Mouse (Mus musculus): ENCODE results near the gene C130026I21Rik.
"Not testable (repeated sequence)": the region's sequence is repeated elsewhere in the genome, so short reads cannot be mapped to it uniquely, and the experiment has no call there.

The C130026I21Rik gene

DNA sequence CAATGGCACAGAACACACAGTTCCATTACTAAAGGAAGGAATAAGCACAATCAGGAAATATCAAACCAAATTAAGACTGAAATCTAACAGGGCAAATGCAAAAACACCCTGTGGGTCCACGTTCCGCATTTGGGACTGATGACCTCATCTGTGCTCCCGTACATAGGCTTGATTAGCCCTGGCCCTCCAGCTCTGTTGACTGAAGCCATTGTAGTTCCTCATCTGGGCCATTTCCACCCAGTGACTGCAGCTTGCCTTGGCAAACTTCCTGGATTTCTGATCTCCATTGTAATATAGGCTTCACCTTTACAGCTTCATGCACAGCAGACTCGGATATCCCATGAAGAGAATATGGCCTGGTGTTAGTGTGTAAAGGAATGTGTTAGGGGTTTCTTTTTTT lies 148.5 kb downstream of the C130026I21Rik start:
- DNase-seq (ENCODE audit: low read depth, low spot score): not testable (repeated sequence)

DNA sequence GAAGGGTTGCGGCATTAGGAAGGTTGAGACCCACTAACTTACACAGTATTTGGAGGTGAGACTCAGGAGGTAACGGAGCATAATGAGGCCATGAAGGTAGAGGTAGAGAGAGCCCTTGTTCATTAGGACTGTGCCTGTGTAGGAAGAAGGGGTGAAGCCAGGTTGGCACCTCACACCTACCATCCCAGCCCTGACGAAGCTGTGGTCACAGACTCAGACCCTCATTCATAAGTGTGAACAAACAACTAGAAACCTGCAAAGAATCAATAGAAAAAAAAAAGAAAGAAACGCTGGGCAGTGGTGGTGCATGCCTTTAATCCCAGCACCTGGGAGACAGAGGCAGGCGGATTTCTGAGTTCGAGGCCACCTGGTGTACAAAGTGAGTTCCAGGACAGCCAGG lies 152.0 kb downstream of the C130026I21Rik start:
- not testable (repeated sequence) for DNase-seq (ENCODE audit: low read depth, low spot score)

DNA sequence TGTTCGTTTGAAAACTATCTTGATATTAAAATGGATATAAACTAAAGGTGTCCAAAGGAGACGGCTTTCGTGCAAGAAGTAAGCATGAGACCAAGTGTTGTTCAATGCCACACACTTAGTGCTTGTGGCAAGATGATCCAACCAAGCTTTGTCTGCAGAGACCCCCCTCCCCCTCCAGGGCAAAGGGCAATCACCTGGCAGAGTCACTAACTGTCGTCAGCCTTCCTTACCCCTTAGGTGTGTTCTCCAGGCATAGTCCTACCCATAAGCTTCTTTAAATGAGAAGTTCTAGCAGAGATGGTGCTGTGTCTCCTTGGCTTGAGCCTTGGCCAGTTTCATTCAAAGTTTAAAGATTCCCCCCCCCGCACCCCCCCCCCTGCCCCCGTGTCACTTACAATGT lies 152.8 kb downstream of the C130026I21Rik start:
- DNase-seq (ENCODE audit: low read depth, low spot score): not testable (repeated sequence)

DNA sequence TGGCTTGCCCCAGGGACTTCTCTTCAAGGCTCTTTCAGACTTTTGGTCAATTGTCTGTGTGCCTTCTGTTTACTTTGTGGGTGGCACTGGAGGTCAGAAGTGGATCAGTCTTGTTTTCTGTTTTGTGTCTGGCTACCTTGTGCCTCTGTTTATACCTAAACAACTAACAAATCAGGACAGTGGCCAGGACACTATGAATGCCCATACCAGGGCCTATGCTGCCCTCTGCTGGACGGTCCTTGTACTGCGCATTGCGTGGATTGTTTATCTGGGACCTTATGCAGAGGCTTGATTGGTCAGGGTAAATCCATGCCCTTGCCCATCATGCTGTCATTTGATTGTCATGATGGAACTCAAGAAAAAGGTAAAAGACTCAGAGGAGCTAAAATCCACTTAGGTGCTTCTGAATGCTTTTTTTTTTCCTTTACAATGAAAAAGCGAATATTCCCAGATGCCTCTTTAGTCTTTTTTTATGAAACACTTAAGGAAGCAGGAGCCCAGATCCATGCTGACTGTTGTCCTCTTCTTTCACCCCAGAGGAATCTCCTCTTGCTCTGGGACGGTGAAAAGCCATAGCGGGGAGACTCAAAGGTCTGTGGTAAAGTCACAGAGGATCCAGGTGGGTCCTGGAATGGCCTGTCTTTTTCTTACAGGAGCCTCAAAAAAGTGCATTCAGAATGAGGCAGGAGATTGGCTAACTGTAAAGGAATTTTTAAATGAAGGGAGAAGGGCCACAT lies 155.5 kb downstream of the C130026I21Rik start:
- not testable (repeated sequence) for DNase-seq (ENCODE audit: low read depth, low spot score)

DNA sequence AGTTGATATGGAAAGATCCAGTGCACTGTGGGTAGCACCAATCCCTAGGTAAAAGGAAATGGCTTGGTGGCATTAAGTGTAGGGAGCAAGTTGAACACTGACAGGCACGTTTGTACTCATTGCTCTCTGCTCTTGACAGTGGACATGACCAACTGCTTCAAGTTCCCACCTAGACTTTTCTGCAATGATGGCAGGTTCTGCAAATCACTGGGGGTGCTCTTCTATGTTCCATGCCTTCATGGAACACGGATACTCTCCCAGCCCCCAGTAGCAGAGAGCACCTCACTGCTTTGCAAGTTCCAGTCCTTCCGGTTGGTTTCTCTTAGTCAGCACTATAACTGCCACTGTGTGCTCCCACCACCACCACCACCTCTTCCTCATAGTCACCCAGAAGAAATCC lies 156.3 kb downstream of the C130026I21Rik start:
- DNase-seq (ENCODE audit: low read depth, low spot score): not testable (repeated sequence)

DNA sequence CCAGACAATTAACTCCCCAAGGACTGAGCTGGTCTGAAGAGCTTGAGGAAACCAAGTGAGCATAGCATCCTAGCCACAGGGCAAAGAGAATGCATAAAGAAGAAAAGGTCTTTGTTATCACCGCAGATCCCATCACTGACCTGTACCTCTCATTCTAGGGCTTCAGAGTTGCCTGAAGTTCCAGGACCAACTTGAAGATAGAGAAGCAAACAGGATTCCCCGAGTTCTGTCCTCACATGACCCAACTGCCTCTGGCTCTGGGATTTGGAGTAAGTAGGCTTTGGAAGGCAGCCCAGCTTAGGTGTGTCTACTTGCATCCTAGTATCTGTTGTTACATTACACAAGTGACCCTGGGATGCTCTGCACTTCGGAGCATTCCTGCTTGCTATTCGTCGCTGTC lies 157.5 kb downstream of the C130026I21Rik start:
- DNase-seq (ENCODE audit: low read depth, low spot score): not testable (repeated sequence)

DNA sequence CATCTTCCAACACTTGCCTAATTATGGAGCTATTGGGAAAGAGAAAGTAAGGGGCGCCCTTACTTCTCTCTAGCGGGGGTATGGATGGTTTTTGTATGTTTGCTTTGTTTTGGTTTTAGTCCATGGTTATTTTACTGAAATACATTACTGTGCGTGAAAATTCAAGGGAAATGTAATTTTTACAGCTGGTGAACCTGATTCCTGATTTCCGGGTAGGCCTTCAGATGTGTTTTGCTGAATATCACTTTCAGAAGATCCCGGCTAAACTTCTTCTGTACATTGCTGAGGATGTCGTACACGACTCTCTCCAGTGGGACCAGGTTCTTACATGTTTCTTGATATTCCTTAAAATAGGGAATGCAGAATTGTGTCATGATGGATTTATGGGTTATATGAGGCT lies 158.1 kb downstream of the C130026I21Rik start:
- DNase-seq (ENCODE audit: low read depth, low spot score): not testable (repeated sequence)

DNA sequence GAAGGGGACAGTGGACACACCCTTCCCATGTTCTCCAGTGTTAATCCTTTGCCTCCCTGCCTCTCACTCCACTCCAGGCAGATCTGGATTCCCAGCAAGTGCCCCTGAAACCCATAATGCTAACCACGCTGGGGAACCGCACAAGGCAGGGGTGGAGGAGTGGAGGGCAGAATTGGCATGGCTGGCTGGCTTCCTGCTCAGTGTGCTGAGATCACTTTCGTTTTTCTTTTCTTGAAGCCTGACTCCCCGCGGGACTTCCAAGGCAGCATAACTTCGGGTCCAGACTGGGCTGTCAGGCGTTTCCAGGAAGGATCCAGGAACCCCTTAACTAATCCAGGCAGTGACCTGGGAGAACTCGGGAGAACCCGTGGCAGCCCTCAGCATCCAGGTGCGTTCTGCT lies 158.8 kb downstream of the C130026I21Rik start:
- DNase-seq (ENCODE audit: low read depth, low spot score): not testable (repeated sequence)

DNA sequence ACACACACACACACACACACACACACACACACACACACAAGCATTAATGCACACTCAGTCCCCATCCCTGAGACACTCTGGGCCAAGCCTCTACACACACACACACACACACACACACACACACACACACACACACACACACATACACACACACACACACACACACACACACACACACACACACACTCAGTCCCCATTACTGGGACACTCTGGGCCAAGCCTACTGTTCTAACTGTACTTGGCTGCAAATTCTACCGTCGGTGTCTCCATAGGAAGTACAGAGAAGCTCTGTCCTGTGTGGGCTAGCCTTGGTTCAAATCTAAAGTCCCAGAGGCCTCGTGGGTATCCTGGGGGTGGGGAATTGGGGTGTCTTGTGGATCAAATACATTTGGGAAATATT lies 159.5 kb downstream of the C130026I21Rik start:
- not testable (repeated sequence) for DNase-seq (ENCODE audit: low read depth, low spot score)

DNA sequence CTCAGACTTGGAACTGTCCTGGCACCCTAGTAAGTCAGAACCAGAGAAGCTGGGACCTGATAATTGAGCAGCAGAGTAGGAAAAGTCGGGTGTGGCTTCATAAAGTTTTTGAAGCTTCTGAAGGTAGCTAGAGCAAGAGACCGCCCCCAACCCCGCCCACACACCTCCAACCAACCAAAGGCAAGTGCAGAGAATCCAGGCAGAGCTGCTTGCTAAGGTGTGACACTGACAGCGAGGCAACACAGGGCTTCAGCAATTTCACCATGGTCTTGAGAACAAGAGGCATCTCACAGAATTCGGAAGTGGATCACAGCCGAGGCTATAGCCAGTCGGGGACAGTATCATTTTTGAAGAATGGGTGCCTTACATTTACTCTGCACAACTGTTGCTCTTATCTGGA lies 160.6 kb downstream of the C130026I21Rik start, which contains the start of gene A530032D15Rik:
Gene A530032D15Rik, minus strand, starts transcription at position 101 of the 400 bp plus-strand sequence.
- DNase-seq (ENCODE audit: low read depth, low spot score): not testable (repeated sequence)

DNA sequence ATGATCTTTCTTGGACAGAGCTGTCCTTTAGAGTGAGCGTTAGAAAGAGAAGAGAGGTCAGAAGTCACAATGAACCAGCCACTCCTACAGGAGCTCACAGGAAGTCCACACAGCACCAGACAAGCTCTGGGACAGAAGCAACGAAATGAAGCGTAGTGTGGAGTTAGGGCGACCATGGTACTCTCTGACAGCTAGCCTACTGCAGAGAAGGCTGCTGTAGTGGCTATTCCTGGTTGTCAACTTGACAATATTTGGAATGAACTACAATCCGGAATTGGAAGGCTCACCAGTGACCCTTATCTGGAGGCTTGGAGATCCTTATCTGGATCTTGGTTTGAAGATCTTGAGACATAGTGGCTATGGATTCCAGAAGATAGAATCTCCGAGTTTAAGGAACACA lies 164.4 kb downstream of the C130026I21Rik start:
- not testable (repeated sequence) for DNase-seq (ENCODE audit: low read depth, low spot score)

DNA sequence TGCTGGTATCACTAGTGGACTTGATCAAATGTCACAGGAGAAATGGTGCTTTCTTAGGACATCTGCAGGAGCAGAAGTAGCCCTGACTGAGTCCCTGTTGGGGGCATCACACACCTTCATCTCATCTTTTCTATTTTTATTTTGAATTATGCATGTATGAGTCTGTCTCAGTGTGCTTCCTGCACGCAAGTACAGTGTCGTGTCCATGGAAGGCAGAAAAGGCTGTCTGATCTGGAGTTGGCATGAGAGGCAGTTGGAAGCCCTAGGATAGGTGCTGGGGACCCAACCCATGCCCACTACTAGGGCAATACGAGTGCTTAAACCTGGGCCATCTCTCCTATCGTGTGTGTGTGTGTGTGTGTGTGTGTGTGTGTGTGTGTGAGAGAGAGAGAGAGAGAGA lies 165.0 kb downstream of the C130026I21Rik start:
- not testable (repeated sequence) for DNase-seq (ENCODE audit: low read depth, low spot score)

DNA sequence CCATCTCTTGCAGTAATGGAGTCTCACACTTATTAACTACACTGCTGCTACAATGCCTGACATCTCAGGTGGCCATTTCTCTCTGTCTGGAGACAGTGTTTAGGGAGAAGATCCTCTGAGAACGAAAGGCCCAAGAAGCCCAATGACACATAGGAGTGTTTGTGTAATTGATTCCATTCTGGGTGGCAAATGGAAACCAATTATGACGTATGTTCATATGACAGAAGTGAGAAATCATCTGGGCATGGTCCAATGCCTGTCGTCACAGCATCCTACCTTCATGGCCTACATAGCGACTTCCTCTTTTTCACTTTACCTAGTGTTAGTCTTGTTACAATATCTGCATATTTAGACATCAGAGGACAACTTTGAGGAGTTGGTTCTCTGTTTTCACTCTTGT lies 168.6 kb downstream of the C130026I21Rik start:
- not testable (repeated sequence) for DNase-seq (ENCODE audit: low read depth, low spot score)

DNA sequence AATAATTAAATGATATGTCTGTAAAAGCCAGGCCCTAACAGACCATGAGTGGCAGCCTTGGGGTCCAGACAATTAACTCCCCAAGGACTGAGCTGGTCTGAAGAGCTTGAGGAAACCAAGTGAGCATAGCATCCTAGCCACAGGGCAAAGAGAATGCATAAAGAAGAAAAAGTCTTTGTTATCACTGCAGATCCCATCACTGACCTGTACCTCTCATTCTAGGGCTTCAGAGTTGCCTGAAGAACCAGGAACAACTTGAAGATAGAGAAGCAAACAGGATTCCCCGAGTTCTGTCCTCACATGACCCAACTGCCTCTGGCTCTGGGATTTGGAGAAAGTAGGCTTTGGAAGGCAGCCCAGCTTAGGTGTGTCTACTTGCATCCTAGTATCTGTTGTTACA lies 170.5 kb downstream of the C130026I21Rik start, which contains the start of gene Gm10553:
Gene Gm10553, plus strand, starts transcription at position 301 of the 400 bp plus-strand sequence.
- DNase-seq (ENCODE audit: low read depth, low spot score): not testable (repeated sequence)

DNA sequence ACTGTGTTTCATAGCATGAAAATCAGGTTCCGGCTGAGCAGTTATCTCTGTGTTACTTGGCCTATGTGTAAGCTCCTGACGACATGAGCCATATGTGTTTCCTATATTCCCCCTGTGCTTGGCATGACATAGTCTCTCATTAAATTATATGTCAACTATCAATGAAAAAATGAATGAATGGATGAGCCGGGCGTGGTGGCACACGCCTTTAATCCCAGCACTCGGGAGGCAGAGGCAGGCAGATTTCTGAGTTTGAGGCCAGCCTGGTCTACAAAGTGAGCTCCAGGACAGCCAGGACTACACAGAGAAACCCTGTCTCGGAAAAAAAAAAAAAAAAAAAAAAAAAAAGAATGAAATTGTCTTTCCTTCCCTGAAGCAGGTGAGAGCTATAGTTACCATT lies 171.3 kb downstream of the C130026I21Rik start:
- DNase-seq (ENCODE audit: low read depth, low spot score): not testable (repeated sequence)

DNA sequence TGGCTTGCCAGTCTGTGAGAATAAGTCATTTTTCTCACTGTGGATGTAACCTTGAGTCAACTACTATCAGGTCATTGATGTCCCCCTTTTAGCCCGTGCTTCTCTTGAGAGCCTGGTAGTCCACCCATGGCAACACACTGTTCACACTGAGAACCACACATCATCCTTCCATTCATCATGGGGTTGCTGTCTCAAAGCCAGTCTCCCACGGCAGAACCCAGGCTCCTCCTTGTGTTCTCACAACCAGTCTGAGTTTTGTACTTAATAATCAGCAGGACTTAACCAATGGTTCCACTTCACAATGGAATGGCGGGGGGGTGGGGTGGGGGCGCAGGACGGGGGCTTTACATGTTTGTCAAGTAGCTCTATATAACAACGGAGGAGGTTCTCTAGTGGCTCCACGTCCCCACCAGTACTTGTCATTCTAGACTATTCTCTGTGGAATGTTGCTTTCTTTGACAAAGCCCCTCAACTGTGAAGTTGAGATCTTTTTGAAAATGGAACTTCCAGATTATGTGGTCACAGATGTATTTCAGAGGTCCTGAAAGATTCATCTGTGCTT lies 177.3 kb downstream of the C130026I21Rik start:
- DNase-seq (ENCODE audit: low read depth, low spot score): not testable (repeated sequence)

DNA sequence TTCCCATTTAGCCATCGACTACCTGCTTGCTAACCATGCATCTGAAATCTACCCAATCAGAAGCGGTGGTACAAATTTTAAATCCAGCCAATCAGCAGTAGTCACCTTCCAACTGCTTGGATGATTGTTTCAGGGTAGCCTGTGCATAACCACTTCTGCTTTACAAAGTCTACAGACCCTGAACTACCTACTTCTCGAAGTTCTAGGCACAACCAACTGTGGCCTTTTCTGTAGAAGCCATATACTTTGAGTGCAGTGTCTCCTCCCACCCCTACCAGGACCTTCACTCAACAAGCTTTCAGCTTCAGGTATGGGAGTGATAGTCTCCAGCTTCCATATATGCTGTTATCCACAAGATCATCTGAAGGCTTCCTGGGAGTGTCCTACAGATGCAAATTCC lies 178.2 kb downstream of the C130026I21Rik start:
- DNase-seq (ENCODE audit: low read depth, low spot score): not testable (repeated sequence)

DNA sequence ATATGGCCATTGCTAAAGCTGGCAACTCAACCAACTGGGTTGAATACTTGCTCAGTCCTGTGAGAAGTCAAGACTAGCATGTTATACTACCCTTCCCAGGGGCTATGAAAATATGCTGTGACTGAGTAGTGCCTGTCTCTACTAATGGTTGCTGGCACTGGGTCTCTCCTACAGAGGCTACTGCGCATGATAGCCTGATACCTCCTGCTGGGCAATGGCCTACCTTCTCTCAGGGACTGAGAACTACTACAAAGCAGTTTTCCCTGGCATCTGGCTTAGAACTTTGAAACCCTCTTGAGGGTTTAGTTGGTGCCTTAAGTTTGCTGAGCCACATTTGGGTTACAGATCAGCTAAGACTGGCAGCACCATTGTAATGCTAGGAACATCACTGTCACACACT lies 184.2 kb downstream of the C130026I21Rik start:
- not testable (repeated sequence) for DNase-seq (ENCODE audit: low read depth, low spot score)

DNA sequence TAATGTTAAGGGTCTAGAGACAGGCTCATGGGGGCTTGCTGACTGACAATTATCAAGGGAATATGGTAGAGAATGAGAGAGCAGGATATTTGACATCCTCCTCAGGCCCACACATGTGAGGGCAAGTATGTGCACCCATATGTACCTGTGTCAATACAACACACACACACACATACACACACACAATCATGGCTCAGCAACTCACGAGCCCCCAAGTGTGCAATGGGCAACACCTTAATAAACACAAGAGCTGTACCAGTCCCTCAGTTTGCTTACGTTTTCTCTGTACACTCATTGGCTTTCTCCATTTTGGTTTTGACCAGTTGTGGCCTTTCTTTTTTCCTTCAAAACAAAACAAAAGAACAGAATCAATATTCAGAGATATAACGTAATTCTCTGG lies 185.6 kb downstream of the C130026I21Rik start:
- not testable (repeated sequence) for DNase-seq (ENCODE audit: low read depth, low spot score)

DNA sequence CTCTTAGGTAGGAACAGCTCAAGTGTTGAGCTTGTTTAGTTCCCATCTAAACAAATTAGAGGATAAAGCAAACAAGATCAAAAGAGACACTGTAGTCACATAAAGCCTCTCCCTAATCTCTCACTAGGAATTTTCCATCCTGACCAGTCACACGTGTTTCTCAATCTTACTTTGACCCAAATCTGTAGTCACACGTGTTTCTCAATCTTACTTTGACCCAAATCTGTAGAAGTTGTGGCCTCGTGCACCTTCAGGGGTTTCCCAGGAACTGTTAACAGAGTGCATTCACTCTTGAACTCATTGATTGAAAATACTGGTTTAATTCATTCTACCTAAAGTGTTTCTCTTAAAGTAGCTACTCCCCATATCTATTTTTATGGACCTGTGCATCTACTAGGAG lies 197.3 kb downstream of the C130026I21Rik start:
- not testable (repeated sequence) for DNase-seq (ENCODE audit: low read depth, low spot score)

DNA sequence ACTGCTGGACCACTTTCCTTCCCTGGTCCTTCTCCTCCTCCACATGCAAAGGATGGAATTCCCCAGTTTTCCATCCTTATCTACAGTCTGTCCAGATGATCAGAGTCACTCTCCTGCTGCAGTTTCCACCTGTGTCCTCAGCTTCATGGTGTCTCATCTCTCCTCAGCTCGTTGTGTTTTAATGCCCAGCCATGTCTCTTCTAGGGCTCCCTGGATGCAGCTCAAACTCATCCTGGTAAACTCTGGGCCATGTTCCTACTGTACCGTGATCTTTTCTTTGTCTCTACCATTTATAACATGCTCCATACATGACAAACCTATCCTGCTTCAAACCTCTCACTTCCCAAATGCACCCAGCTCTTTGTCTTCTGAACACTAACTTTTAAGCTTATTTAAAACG lies 198.7 kb downstream of the C130026I21Rik start:
- DNase-seq (ENCODE audit: low read depth, low spot score): not testable (repeated sequence)

DNA sequence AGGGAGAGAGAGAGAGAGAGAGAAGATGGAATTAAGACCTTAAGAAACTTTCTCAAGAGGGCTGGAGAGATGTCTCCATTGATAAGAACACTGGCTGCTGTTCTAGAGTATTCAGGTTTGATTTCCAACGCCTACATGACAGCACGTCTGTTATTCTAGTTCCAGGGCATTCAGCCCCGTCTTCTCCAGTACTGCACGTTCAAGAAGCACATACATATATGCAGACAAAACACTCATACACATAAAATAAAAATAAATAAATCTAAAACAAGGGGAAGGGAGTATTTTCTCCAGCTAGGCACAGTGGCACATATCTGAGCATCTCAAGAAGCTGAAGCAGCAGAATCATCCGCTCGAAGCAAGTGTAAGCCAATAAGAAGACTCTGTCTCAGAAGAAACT lies 234.6 kb downstream of the C130026I21Rik start:
- not testable (repeated sequence) for DNase-seq (ENCODE audit: low read depth, low spot score)

DNA sequence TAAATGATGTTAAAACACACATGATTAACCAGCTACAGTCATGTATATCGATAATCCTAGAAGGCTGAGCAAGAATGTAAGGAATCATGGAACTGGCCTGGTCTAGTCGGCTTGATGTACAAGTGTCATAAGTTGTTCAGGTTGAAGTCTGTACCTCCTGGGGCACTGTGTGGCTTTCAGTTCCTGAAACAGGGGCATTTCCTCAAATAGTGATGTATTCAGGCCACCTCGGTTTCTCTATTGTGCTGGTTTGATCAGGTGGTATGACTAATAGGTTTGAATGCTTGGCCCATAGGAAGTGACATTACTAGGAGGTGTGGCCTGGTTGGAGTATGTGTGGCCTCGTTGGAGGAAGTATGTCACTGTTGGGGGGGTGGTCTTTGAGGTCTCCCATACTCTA lies 236.0 kb downstream of the C130026I21Rik start:
- DNase-seq (ENCODE audit: low read depth, low spot score): not testable (repeated sequence)
